Mouse (Mus musculus): ENCODE data around the gene Cttn.

Cttn gene

GRCm38 (mm10) chr7:144390676-144391075 lies 80.1 kb downstream of the Cttn start:
- 56% methylated on average over 8 of the region's 8 CpGs for WGBS

GRCm38 (mm10) chr7:144389704-144390103 lies 81.1 kb downstream of the Cttn start:
- WGBS = 67% methylated on average over 2 of the region's 2 CpGs

GRCm38 (mm10) chr7:144387537-144387936 lies 83.3 kb downstream of the Cttn start:
- WGBS = 92% methylated on average over 6 of the region's 6 CpGs

Data from cerebral cortex, adult 2 months (tissue).